Mouse (Mus musculus) heart, postnatal 0 days (tissue): ENCODE results near the gene Ndrg2. TPM values are rescaled to one million over a fixed set of nuclear protein-coding genes. Genes with fewer than 3 reads are reported as not detected.

Source experiments
- ATAC-seq: fragments of 200-750 bp; cut with Nextera tagmentation; 2 replicates; pipeline ENCODE4 v1.8.0; 2017; ENCODE audit warnings: low read depth, moderate number of reproducible peaks, moderate library complexity; ENCODE audit not compliant: insufficient read depth
- DNase-seq: peaks from one replicate; pipeline ENCODE4 v3.0.0-alpha.2; 2016; ENCODE audit warnings: low spot score
- H3K27ac ChIP-seq: fragments of 300-500 bp; sonication (generic); 2 replicates; pipeline ENCODE4 v1.5.1; 2014; ENCODE audit warnings: low read depth, mild to moderate bottlenecking
- H3K27me3 ChIP-seq: fragments of 300-500 bp; sonication (generic); 2 replicates; pipeline ENCODE4 v1.6.1; 2014; ENCODE audit warnings: low read length, mixed read lengths; ENCODE audit not compliant: control insufficient read depth, insufficient read depth
- H3K36me3 ChIP-seq: fragments of 300-500 bp; sonication (generic); replicated peaks from 2 replicates; pipeline ENCODE4 v1.6.1; 2014; ENCODE audit warnings: low read length, mixed read lengths; ENCODE audit not compliant: control insufficient read depth, insufficient read depth
- H3K4me1 ChIP-seq: fragments of 300-500 bp; sonication (generic); 2 replicates; pipeline ENCODE4 v1.6.1; 2014; ENCODE audit warnings: antibody characterized with exemption; ENCODE audit not compliant: control insufficient read depth, insufficient read depth
- H3K4me2 ChIP-seq: fragments of 300-500 bp; sonication (generic); 2 replicates; pipeline ENCODE4 v1.6.1; 2014; ENCODE audit warnings: low read depth, mild to moderate bottlenecking, low read length, moderate library complexity
- H3K4me3 ChIP-seq: fragments of 300-500 bp; sonication (generic); 2 replicates; pipeline ENCODE4 v1.5.1; 2014; ENCODE audit warnings: low read depth, low read length
- H3K9ac ChIP-seq: fragments of 300-500 bp; sonication (generic); replicated peaks from 2 replicates; pipeline ENCODE4 v1.6.1; 2014; ENCODE audit warnings: low read depth, low read length, mixed read lengths
- H3K9me3 ChIP-seq: fragments of 300-500 bp; sonication (generic); replicated peaks from 2 replicates; pipeline ENCODE4 v1.6.1; 2016; ENCODE audit warnings: low read length; ENCODE audit not compliant: control insufficient read depth
- CTCF ChIP-seq: IDR thresholded peaks from 2 replicates; pipeline ENCODE4 v1.5.1; 2016; ENCODE audit warnings: antibody characterized with exemption, control low read depth, low read depth
- EP300 ChIP-seq: IDR thresholded peaks from 2 replicates; pipeline ENCODE4 v1.6.1; 2016; ENCODE audit warnings: antibody characterized with exemption, low read depth
- WGBS: fragments of 180-500 bp; shearing (Covaris S2); extraction: QIAGEN DNeasy Blood & Tissue Kit; methylation state at CpG from one replicate; pipeline ENCODE4 v1.1.7; 2014; 5-methylcytosine and 5-hydroxymethylcytosine counted together
- polyA plus RNA-seq: library from polyadenylated mRNA; unstranded; fragments of >200 nt; fragmentation: Nextera tagmentation; extraction: Ambion mirVana; gene quantifications from 2 replicates; pipeline ENCODE4 v1.2.1, GENCODE M21; 2015
- total RNA-seq: library from RNA; depleted of rRNA; stranded (reverse); fragments of >200 nt; gene quantifications from 2 replicates; pipeline ENCODE4 v1.2.3, GENCODE M21; 2014; ENCODE audit warnings: low replicate concordance

The Ndrg2 gene
- total and polyA plus RNA-seq, 2 experiments from 2014 or later = 591 to 1,158 TPM

- no peak overlapping the region for H3K9ac ChIP-seq
- H3K4me1 ChIP-seq = no peaks in the 10 kb centered on the region
- H3K4me3 ChIP-seq = no peak overlapping the region
- no peak; the same call in 1 of the 2 replicates for ATAC-seq
- TF ChIP-seq EP300 = no peak
- TF ChIP-seq CTCF = no peak
- no peaks in the 10 kb centered on the region for H3K27me3 ChIP-seq
- no peak overlapping the region for H3K4me2 ChIP-seq
- DNase-seq = no peak
- no peaks in the 10 kb centered on the region; the same call in 1 of the 2 replicates for H3K9me3 ChIP-seq
- WGBS = 42% methylated on average over 8 of the region's 8 CpGs
- H3K36me3 ChIP-seq = no peaks in the 10 kb centered on the region
- no peak overlapping the region for H3K27ac ChIP-seq
These were observed 27.1 kb upstream of the Ndrg2 start for GRCm38 (mm10) chr14:51940944-51941560.

GRCm38 (mm10) chr14:51939005-51939404 is 25.0 kb upstream of the Ndrg2 start:
- TF ChIP-seq EP300 = no peak
- no peak for TF ChIP-seq CTCF
- Histone ChIP-seq H3K4me1 (no peaks in the 10 kb centered on the region), H3K36me3 (no peaks in the 10 kb centered on the region), H3K27ac (no peak overlapping the region), H3K27me3 (no peaks in the 10 kb centered on the region), H3K4me2 (no peak overlapping the region), H3K9me3 (peaks cover 5% of the 10 kb centered on the region), H3K9ac (no peak overlapping the region), H3K4me3 (no peak overlapping the region)
- whole genome bisulfite sequencing = 84% methylated on average over 9 of the region's 9 CpGs
- ATAC-seq (no peak), DNase-seq (no peak)

GRCm38 (mm10) chr14:51932092-51933020 is 18.4 kb upstream of the Ndrg2 start:
- H3K4me1 ChIP-seq = peaks cover 5% of the 10 kb centered on the region; the same call in 1 of the 2 replicates
- H3K4me3 ChIP-seq = no peak overlapping the region
- H3K36me3 ChIP-seq = no peaks in the 10 kb centered on the region
- TF ChIP-seq CTCF (no peak), EP300 (no peak)
- H3K27me3 ChIP-seq = no peaks in the 10 kb centered on the region
- no peak for DNase-seq
- peaks cover 5% of the 10 kb centered on the region; the same call in 1 of the 2 replicates for H3K9me3 ChIP-seq
- WGBS = 65% methylated on average over 10 of the region's 10 CpGs
- no peak overlapping the region for H3K4me2 ChIP-seq
- no peak overlapping the region for H3K27ac ChIP-seq
- ATAC-seq = no peak
- H3K9ac ChIP-seq = no peak overlapping the region

GRCm38 (mm10) chr14:51930824-51931223 is 16.9 kb upstream of the Ndrg2 start:
- no peak overlapping the region for H3K4me3 ChIP-seq
- TF ChIP-seq EP300 (no peak), CTCF (peak; percentile 94)
- DNase-seq = peak; percentile 82
- no peak overlapping the region for H3K9ac ChIP-seq
- no peaks in the 10 kb centered on the region for H3K36me3 ChIP-seq
- no peaks in the 10 kb centered on the region for H3K27me3 ChIP-seq
- ATAC-seq = peak; percentile 81
- 24% methylated on average over 5 of the region's 5 CpGs for WGBS
- H3K27ac ChIP-seq = no peak overlapping the region
- H3K4me2 ChIP-seq = no peak overlapping the region
- H3K9me3 ChIP-seq = peaks cover 5% of the 10 kb centered on the region; the same call in 1 of the 2 replicates
- H3K4me1 ChIP-seq = peaks cover 5% of the 10 kb centered on the region; the same call in 1 of the 2 replicates

GRCm38 (mm10) chr14:51929968-51930367 is 16.0 kb upstream of the Ndrg2 start:
- WGBS = 54% methylated on average over 9 of the region's 9 CpGs
- H3K27ac ChIP-seq = peak overlapping the region; percentile 44; the same call in 1 of the 2 replicates
- ATAC-seq (no peak), DNase-seq (no peak)
- no peaks in the 10 kb centered on the region for H3K27me3 ChIP-seq
- no peaks in the 10 kb centered on the region for H3K36me3 ChIP-seq
- 0 out of 2 replicates have a peak overlapping the region, but pooled peaks have one; percentile 27 for H3K4me2 ChIP-seq
- TF ChIP-seq CTCF = no peak
- TF ChIP-seq EP300 = no peak
- H3K9me3 ChIP-seq = no peaks in the 10 kb centered on the region; the same call in 1 of the 2 replicates
- H3K4me1 ChIP-seq = peaks cover 5% of the 10 kb centered on the region; the same call in 1 of the 2 replicates
- no peak overlapping the region for H3K4me3 ChIP-seq
- no peak overlapping the region for H3K9ac ChIP-seq
